Mouse (Mus musculus) stomach, embryonic 14.5 days (tissue): ENCODE results near the gene Lpcat2b. TPM values are rescaled to one million over a fixed set of nuclear protein-coding genes. Genes with fewer than 3 reads are reported as not detected.

Source experiments
- ATAC-seq: fragments of 200-750 bp; cut with Nextera tagmentation; 2 replicates; pipeline ENCODE4 v1.8.0; 2017; ENCODE audit warnings: low read depth, moderate TSS enrichment; ENCODE audit not compliant: insufficient number of reproducible peaks, insufficient read depth, low FRiP score
- H3K27ac ChIP-seq: fragments of 300-500 bp; sonication (generic); 2 replicates; pipeline ENCODE4 v1.5.1; 2014; ENCODE audit warnings: mild to moderate bottlenecking, low read length, moderate library complexity, mixed read lengths
- H3K27me3 ChIP-seq: fragments of 300-500 bp; sonication (generic); 2 replicates; pipeline ENCODE4 v1.6.1; 2014; ENCODE audit warnings: low read length, control low read depth, mixed read lengths; ENCODE audit not compliant: control insufficient read depth, insufficient read depth
- H3K36me3 ChIP-seq: fragments of 300-500 bp; sonication (generic); 2 replicates; pipeline ENCODE4 v1.6.1; 2014; ENCODE audit warnings: mild to moderate bottlenecking, control low read depth, low read length, moderate library complexity, mixed read lengths; ENCODE audit not compliant: control insufficient read depth, insufficient read depth
- H3K4me1 ChIP-seq: fragments of 300-500 bp; sonication (generic); 2 replicates; pipeline ENCODE4 v1.6.1; 2014; ENCODE audit warnings: low read length, control low read depth, mixed read lengths; ENCODE audit not compliant: control insufficient read depth, insufficient read depth
- H3K4me2 ChIP-seq: fragments of 300-500 bp; sonication (generic); replicated peaks from 2 replicates; pipeline ENCODE4 v1.6.1; 2014; ENCODE audit warnings: low read depth, low read length, control low read depth
- H3K4me3 ChIP-seq: fragments of 300-500 bp; sonication (generic); 2 replicates; pipeline ENCODE4 v1.5.1; 2014; ENCODE audit warnings: low read depth, low read length, control low read depth
- H3K9ac ChIP-seq: fragments of 300-500 bp; sonication (generic); replicated peaks from 2 replicates; pipeline ENCODE4 v1.6.1; 2014; ENCODE audit warnings: low read depth, mild to moderate bottlenecking, control low read depth, low read length, moderate library complexity, mixed read lengths
- H3K9me3 ChIP-seq: fragments of 300-500 bp; sonication (generic); 2 replicates; pipeline ENCODE4 v1.6.1; 2016; ENCODE audit warnings: low read depth, low read length, control low read depth; ENCODE audit not compliant: control insufficient read depth
- WGBS: fragments of 180-500 bp; shearing (Covaris S2); extraction: QIAGEN DNeasy Blood & Tissue Kit; methylation state at CpG from one replicate; pipeline ENCODE4 v1.1.7; 2014; 5-methylcytosine and 5-hydroxymethylcytosine counted together
- polyA plus RNA-seq: library from polyadenylated mRNA; unstranded; fragments of >200 nt; fragmentation: Nextera tagmentation; extraction: Ambion mirVana; gene quantifications from 2 replicates; pipeline ENCODE4 v1.2.1, GENCODE M21; 2014

The Lpcat2b gene
- polyA plus RNA-seq, 1 experiment from 2014 or later = not detected

DNA sequence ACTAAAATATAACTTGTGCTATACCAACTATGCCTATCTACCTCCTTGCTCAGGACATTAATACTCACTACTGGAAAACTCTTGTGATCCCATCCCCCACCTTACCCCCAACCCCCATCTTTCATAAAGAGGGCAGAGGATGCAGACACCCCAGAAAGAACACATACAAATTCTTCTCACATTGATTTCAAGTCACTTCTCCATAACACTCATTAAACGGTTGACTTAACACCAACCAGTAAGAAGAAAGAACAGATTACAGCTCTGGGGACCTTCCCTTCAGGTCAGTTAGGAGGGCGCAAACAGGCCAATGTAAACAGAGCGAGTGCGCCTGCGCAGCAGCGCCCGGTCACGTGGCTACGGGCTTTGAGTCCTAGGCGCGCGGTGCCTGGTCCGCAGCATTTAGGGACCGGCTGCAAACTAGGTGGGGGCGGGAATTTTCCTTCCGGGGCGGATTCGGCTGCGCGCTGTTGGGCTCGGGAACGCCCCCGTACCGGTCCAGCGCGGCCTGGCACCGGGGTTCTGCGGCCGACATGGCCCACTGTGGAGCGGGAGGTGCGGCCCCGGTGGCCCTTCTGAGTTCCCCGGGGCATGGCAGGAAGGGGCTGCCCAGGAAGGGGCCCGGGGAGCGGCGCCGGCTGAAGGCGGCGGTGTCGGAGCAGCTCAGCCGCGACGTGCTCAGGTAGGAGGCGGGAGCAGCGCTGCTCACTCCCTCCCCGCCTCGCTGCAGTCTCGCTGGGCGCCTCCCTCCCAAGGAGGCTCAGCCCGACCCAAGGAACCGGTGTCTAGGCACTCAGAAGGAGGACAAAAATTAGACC, 6.3 kb downstream of the Lpcat2b start, which contains the start of gene Btbd8:
Gene Btbd8 (plus strand): TSS at position 534 of the 818 bp plus-strand sequence.
- WGBS = under 1% methylated on average over 49 of the region's 51 CpGs
- Histone ChIP-seq H3K27ac (peak within 1 kb of the TSS; percentile 82), H3K4me1 (no peaks in the 10 kb centered on the region; the same call in 1 of the 2 replicates), H3K36me3 (no peaks in the 10 kb centered on the region), H3K9me3 (no peaks in the 10 kb centered on the region), H3K27me3 (no peaks in the 10 kb centered on the region), H3K4me2 (peak within 1 kb of the TSS; percentile 67), H3K9ac (peak within 1 kb of the TSS; percentile 89), H3K4me3 (peak within 1 kb of the TSS; percentile 82)
- ATAC-seq = peak; percentile 94

- Histone ChIP-seq H3K27me3 (no peaks in the 10 kb centered on the region), H3K4me2 (peak overlapping the region; percentile 67), H3K36me3 (no peaks in the 10 kb centered on the region), H3K4me3 (peak overlapping the region; percentile 82), H3K9me3 (no peaks in the 10 kb centered on the region), H3K4me1 (no peaks in the 10 kb centered on the region; the same call in 1 of the 2 replicates), H3K27ac (peak overlapping the region; percentile 82; the same call in 1 of the 2 replicates), H3K9ac (peak overlapping the region; percentile 89)
- WGBS = 18% methylated on average over 7 of the region's 7 CpGs
- ATAC-seq = no peak
Measured at GRCm38 (mm10) chr5:107438353-107438752, 7.0 kb downstream of the Lpcat2b start.

- Histone ChIP-seq H3K9me3 (no peaks in the 10 kb centered on the region), H3K27ac (no peak overlapping the region), H3K27me3 (no peaks in the 10 kb centered on the region), H3K36me3 (no peaks in the 10 kb centered on the region), H3K4me2 (no peak overlapping the region), H3K4me3 (no peak overlapping the region), H3K9ac (no peak overlapping the region), H3K4me1 (no peaks in the 10 kb centered on the region; the same call in 1 of the 2 replicates)
- WGBS = 72% methylated on average over 5 of the region's 5 CpGs
- ATAC-seq = no peak
Measured at GRCm38 (mm10) chr5:107441881-107442280, 10.5 kb downstream of the Lpcat2b start.

GRCm38 (mm10) chr5:107444251-107444650, 12.9 kb downstream of the Lpcat2b start:
- Histone ChIP-seq H3K4me1 (no peaks in the 10 kb centered on the region), H3K4me2 (no peak overlapping the region), H3K27ac (no peak overlapping the region), H3K36me3 (no peaks in the 10 kb centered on the region), H3K27me3 (no peaks in the 10 kb centered on the region), H3K9ac (no peak overlapping the region), H3K4me3 (no peak overlapping the region), H3K9me3 (no peaks in the 10 kb centered on the region)
- ATAC-seq = no peak
- WGBS = 87% methylated on average over 4 of the region's 4 CpGs

- ATAC-seq = no peak
- Histone ChIP-seq H3K36me3 (no peaks in the 10 kb centered on the region), H3K27ac (no peak overlapping the region), H3K27me3 (no peaks in the 10 kb centered on the region), H3K4me1 (no peaks in the 10 kb centered on the region), H3K4me2 (no peak overlapping the region), H3K9me3 (no peaks in the 10 kb centered on the region), H3K4me3 (no peak overlapping the region), H3K9ac (no peak overlapping the region)
- 71% methylated on average over 4 of the region's 4 CpGs for WGBS
Measured at GRCm38 (mm10) chr5:107447977-107448376, 16.6 kb downstream of the Lpcat2b start.

DNA sequence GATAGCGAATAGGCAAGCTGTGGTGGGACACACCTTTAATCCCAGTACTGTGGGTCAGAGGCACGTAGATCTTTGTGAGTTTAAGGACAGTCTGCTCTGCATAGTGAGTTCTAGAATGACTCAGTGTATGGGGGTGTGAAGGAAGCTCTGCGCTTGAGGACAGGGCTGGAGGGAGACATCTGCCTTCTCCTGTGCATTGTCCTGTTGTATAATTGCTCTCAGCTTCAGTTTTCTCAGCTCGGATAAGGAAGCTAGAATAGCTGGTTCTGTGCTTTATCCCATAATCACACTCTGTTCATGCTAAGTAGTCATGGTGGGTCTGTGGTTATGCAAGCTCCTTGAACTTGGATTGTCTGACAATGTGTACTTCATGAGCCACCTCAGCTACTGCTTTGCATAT, 17.4 kb downstream of the Lpcat2b start:
- H3K4me2 ChIP-seq = no peak overlapping the region
- H3K9me3 ChIP-seq = no peaks in the 10 kb centered on the region
- H3K4me1 ChIP-seq = no peaks in the 10 kb centered on the region
- WGBS = 86% methylated on average over 4 of the region's 4 CpGs
- H3K27ac ChIP-seq = no peak overlapping the region
- no peaks in the 10 kb centered on the region for H3K27me3 ChIP-seq
- H3K4me3 ChIP-seq = no peak overlapping the region
- ATAC-seq = no peak
- no peak overlapping the region for H3K9ac ChIP-seq
- no peaks in the 10 kb centered on the region for H3K36me3 ChIP-seq

- Histone ChIP-seq H3K27me3 (no peaks in the 10 kb centered on the region), H3K36me3 (no peaks in the 10 kb centered on the region), H3K27ac (no peak overlapping the region), H3K9me3 (no peaks in the 10 kb centered on the region), H3K4me2 (no peak overlapping the region), H3K4me3 (no peak overlapping the region), H3K4me1 (no peaks in the 10 kb centered on the region), H3K9ac (no peak overlapping the region)
- 84% methylated on average over 5 of the region's 5 CpGs for WGBS
- ATAC-seq = no peak
Measured at GRCm38 (mm10) chr5:107449620-107450019, 18.3 kb downstream of the Lpcat2b start.

- Histone ChIP-seq H3K4me3 (no peak overlapping the region), H3K36me3 (no peaks in the 10 kb centered on the region), H3K9ac (no peak overlapping the region), H3K27ac (no peak overlapping the region), H3K9me3 (no peaks in the 10 kb centered on the region), H3K4me2 (no peak overlapping the region), H3K4me1 (no peaks in the 10 kb centered on the region), H3K27me3 (no peaks in the 10 kb centered on the region)
- WGBS = 95% methylated on average over 5 of the region's 5 CpGs
- ATAC-seq = no peak
Measured at GRCm38 (mm10) chr5:107450299-107450698, 18.9 kb downstream of the Lpcat2b start.
